Mouse (Mus musculus) kidney, postnatal 4 days (tissue): ENCODE data around the gene Gm21586.
"Not testable (repeated sequence)": the region's sequence is repeated elsewhere in the genome, so short reads cannot be mapped to it uniquely, and the experiment has no call there.

Source experiments
- DNase-seq, 2 experiments: peaks; one replicate each; pipeline ENCODE4 v3.0.0; 2021; ENCODE audit warnings: mixed read lengths in 2 of 2

The Gm21586 gene

DNA sequence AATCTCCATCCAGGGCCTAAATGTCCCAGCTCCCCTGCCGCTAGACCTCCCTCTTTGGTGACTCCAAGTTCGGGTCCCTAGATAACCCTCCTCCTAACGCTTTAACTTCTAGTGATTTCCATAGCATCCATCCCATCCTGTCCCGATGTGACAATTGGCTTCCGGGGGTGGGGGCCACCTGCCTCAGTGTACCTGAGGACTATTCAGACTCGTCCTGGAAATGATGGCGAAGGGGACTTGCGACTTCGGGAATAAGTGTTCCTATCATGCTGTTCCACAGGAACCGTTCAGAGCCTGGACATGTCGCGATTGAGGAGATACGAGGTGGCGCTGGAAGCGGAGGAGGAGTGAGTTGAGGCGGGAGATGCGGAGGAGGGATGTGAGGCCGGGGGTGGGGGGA, at the start of gene Gm21586:
TSS of gene Gm21586 (plus strand) at position 301 of the 400 bp plus-strand sequence.
- DNase-seq, result not testable (repeated sequence)

DNA sequence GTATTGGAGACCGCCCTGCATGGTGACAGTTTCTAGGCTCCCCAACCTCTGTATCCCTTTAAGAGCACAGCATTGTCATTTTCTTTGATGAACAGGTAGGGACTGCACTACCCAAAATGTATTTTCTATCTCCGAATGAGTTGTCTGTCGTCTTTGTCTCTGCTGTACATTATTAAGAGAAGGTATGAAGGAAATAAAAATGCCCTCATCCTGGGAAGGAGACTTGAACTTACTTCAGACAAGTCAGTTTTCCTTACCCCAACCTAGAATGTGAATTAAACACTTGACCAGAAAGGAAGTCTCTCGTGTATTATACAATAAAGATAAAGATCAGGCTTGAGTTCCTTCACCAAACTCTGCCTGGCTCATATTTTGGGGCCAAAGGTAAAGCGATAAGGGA, 27.3 kb downstream of the Gm21586 start, which contains the start of gene Gm2163:
TSS of gene Gm2163 (plus strand) at position 301 of the 400 bp plus-strand sequence.
- not testable (repeated sequence) for DNase-seq
